Comparison of ENCODE assay signal across 29 mouse cellular contexts in the genomic region with DNA sequence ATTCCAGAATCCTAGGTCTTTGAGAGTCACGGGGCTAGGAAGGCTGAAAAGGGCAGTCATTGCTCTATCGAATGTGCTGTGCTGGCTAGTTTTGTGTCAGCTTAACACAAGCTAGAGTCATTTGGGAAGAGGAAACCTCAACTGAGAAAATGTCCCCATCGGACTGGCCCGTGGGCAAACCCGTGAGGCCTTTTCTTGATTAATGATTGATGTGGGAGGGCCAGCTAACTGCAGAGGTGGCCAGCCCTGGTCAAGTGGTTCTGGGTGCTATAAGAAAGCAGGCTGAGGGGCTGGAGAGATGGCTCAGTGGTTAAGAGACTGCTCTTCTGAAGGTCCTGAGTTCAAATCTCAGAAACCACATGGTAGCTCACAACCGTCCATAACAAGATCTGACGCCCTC.
DNase-seq lines count a peak whose midpoint lies in the region; ATAC-seq lines count a peak whose summit lies in the region.
"Had no signal": no experiment of that assay in that cellular context is flagged by ENCODE, and none has a peak within 500 bp of the region (broad histone marks: within the 10 kb centered on the region; RNA-seq: fewer than 3 reads in every experiment).

No protein-coding gene starts in this region.

- DNase-seq in heart, adult 11 months = peak; percentile 66
- no peak for DNase-seq in heart, postnatal 4 days
- DNase-seq in heart, adult 8-10 months (ENCODE audit: low spot score) = no peak
- DNase-seq in kidney, adult 8-10 months = peak; percentile 55 to 64
- DNase-seq in kidney, postnatal 10 days = no peak
- no peak for DNase-seq in cerebellum, postnatal 25 days
- DNase-seq: adrenal gland, adult 8-10 months; cerebellum, adult 8-10 months; cerebellum, postnatal 36 days; gastrocnemius, postnatal 25 days; heart, adult 18-20 months; layer of hippocampus, adult 9-11 months; lung, embryonic 14.5 days; right cerebral cortex, adult 18-20 months; spleen, adult 18-20 months; thymus, adult 18-20 months; thymus, postnatal 25 days had no signal

- no peak overlapping the region for H3K4me3 ChIP-seq in heart, embryonic 15.5 days
- H3K4me3 ChIP-seq in limb, embryonic 15.5 days = no peak overlapping the region
- H3K4me3 ChIP-seq: embryonic facial prominence, embryonic 12.5 days; forebrain, embryonic 10.5 days; forebrain, embryonic 15.5 days; hindbrain, embryonic 10.5 days; liver, embryonic 15.5 days; midbrain, embryonic 10.5 days; midbrain, embryonic 15.5 days; neural tube, embryonic 15.5 days had no signal

- peak overlapping the region; percentile 71; the same call in 1 of the 2 replicates for H3K27ac ChIP-seq in heart, embryonic 15.5 days
- H3K27ac ChIP-seq in limb, embryonic 15.5 days = peak overlapping the region; percentile 40; the same call in 1 of the 2 replicates
- H3K27ac ChIP-seq: embryonic facial prominence, embryonic 12.5 days; forebrain, embryonic 10.5 days; forebrain, embryonic 15.5 days; hindbrain, embryonic 10.5 days; liver, embryonic 15.5 days; midbrain, embryonic 10.5 days; midbrain, embryonic 15.5 days; stomach, postnatal 0 days had no signal

- H3K4me1 ChIP-seq in heart, embryonic 15.5 days (replicated peaks) = peaks cover 20% of the 10 kb centered on the region
- H3K4me1 ChIP-seq in limb, embryonic 15.5 days = peaks cover 5% of the 10 kb centered on the region; the same call in 1 of the 2 replicates
- H3K4me1 ChIP-seq: embryonic facial prominence, embryonic 12.5 days; forebrain, embryonic 15.5 days; liver, embryonic 15.5 days; midbrain, embryonic 15.5 days; neural tube, embryonic 15.5 days had no signal

- H3K9me3 ChIP-seq in heart, embryonic 15.5 days (replicated peaks) = no peaks in the 10 kb centered on the region
- no peaks in the 10 kb centered on the region for H3K9me3 ChIP-seq in limb, embryonic 15.5 days
- H3K9me3 ChIP-seq: embryonic facial prominence, embryonic 12.5 days; forebrain, embryonic 10.5 days; forebrain, embryonic 15.5 days; hindbrain, embryonic 10.5 days; liver, embryonic 15.5 days; midbrain, embryonic 10.5 days; midbrain, embryonic 15.5 days; neural tube, embryonic 15.5 days had no signal

- no peak for ATAC-seq in heart, embryonic 15.5 days (replicated peaks; ENCODE audit: insufficient number of reproducible peaks, insufficient read depth, low FRiP score, low read depth)
- ATAC-seq in limb, embryonic 15.5 days (ENCODE audit: insufficient number of reproducible peaks, low FRiP score, low TSS enrichment, low read depth) = no peak
- ATAC-seq: forebrain, embryonic 15.5 days; midbrain, embryonic 15.5 days had no signal

- H3K4me2 ChIP-seq in heart, embryonic 15.5 days = no peak overlapping the region
- no peak overlapping the region for H3K4me2 ChIP-seq in limb, embryonic 15.5 days
- H3K4me2 ChIP-seq: embryonic facial prominence, embryonic 12.5 days; forebrain, embryonic 15.5 days; liver, embryonic 15.5 days; lung, embryonic 14.5 days; midbrain, embryonic 15.5 days; neural tube, embryonic 15.5 days had no signal

- no peaks in the 10 kb centered on the region for H3K36me3 ChIP-seq in heart, embryonic 15.5 days
- H3K36me3 ChIP-seq in limb, embryonic 15.5 days = no peaks in the 10 kb centered on the region
- H3K36me3 ChIP-seq: embryonic facial prominence, embryonic 12.5 days; forebrain, embryonic 10.5 days; forebrain, embryonic 15.5 days; G1E; hindbrain, embryonic 10.5 days; liver, embryonic 15.5 days; midbrain, embryonic 10.5 days; midbrain, embryonic 15.5 days; neural tube, embryonic 15.5 days had no signal

- H3K9ac ChIP-seq in heart, embryonic 15.5 days = no peak overlapping the region
- no peak overlapping the region for H3K9ac ChIP-seq in limb, embryonic 15.5 days
- H3K9ac ChIP-seq: embryonic facial prominence, embryonic 12.5 days; forebrain, embryonic 15.5 days; liver, embryonic 15.5 days; lung, embryonic 14.5 days; midbrain, embryonic 15.5 days; neural tube, embryonic 15.5 days had no signal

- H3K27me3 ChIP-seq in heart, embryonic 15.5 days = no peaks in the 10 kb centered on the region
- no peaks in the 10 kb centered on the region for H3K27me3 ChIP-seq in limb, embryonic 15.5 days
- H3K27me3 ChIP-seq: embryonic facial prominence, embryonic 12.5 days; forebrain, embryonic 15.5 days; liver, embryonic 15.5 days; midbrain, embryonic 15.5 days; neural tube, embryonic 15.5 days had no signal

- 86% methylated on average over 7 of the region's 7 CpGs for WGBS in heart, embryonic 15.5 days
- 93% methylated on average over 7 of the region's 7 CpGs for WGBS in limb, embryonic 15.5 days

Comparison
In these comparisons a context has a peak if more than half of its experiments do, and no peak if none do; other contexts are left out.
1. DNase-seq: peak in heart, adult 11 months (single experiment) and kidney, adult 8-10 months (2 of 2); none in heart, postnatal 4 days (single experiment), heart, adult 8-10 months (single experiment), kidney, postnatal 10 days (single experiment) and cerebellum, postnatal 25 days (0 of 2).